Mouse (Mus musculus): ENCODE results near the gene St6galnac3. TPM values are rescaled to one million over a fixed set of nuclear protein-coding genes. Genes with fewer than 3 reads are reported as not detected.

St6galnac3 gene
- total and polyA plus RNA-seq, 2 experiments from 2014 or later, result 6.9 to 11.9 TPM

GRCm38 (mm10) chr3:153732749-153733148, 7.8 kb upstream of the St6galnac3 start:
- no peaks in the 10 kb centered on the region for H3K9me3 ChIP-seq (ENCODE audit: low read length)
- 0 out of 2 replicates have a peak, but pooled peaks cover 4% of the 10 kb centered on the region for H3K4me1 ChIP-seq (ENCODE audit: insufficient read depth, low read length)
- DNase-seq (ENCODE audit: low spot score) (no peak), ATAC-seq (ENCODE audit: low FRiP score) (no peak)
- no peaks in the 10 kb centered on the region for H3K36me3 ChIP-seq (ENCODE audit: insufficient read depth, low read length)
- H3K27me3 ChIP-seq (ENCODE audit: insufficient read depth, low read length), result no peaks in the 10 kb centered on the region
- no peak overlapping the region for H3K27ac ChIP-seq (ENCODE audit: low read depth, low read length)
- no peak overlapping the region for H3K4me3 ChIP-seq (ENCODE audit: low read depth, low read length)
- no peak overlapping the region for H3K9ac ChIP-seq (replicated peaks; ENCODE audit: low read length, poor library complexity, severe bottlenecking)
- H3K4me2 ChIP-seq (ENCODE audit: low read depth, low read length, poor library complexity, severe bottlenecking), result no peak overlapping the region
- no peak for TF ChIP-seq CTCF (IDR thresholded peaks at IDR 0.05)
- WGBS, result 26% methylated on average over 6 of the region's 6 CpGs

DNA sequence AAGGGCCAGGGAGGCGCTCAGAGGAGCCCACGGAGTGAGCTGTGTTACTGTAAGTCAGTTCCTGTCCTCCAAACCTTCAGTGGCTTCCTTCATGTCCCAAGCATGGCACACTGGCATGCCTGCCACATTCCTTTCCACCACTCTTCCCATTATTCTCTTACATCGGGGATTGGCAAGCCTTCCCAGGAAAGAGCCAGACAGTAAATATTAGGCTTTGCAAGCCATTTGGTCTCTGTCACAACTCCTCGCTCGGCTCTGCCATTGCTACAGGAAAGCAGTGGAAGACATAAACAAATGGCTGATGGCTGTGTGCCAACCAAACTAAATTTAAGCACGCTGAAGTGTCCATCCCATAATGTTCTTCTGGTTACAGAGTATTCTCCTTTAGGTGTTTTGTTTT, 7.1 kb upstream of the St6galnac3 start:
- H3K36me3 ChIP-seq (ENCODE audit: insufficient read depth, low read length), result no peaks in the 10 kb centered on the region
- WGBS, result 78% methylated on average over 6 of the region's 6 CpGs
- H3K4me1 ChIP-seq (ENCODE audit: insufficient read depth, low read length), result 0 out of 2 replicates have a peak, but pooled peaks cover 4% of the 10 kb centered on the region
- no peak for TF ChIP-seq CTCF (IDR thresholded peaks at IDR 0.05)
- no peaks in the 10 kb centered on the region for H3K27me3 ChIP-seq (ENCODE audit: insufficient read depth, low read length)
- no peak overlapping the region for H3K4me3 ChIP-seq (ENCODE audit: low read depth, low read length)
- DNase-seq (ENCODE audit: low spot score) (no peak), ATAC-seq (ENCODE audit: low FRiP score) (no peak)
- H3K9me3 ChIP-seq (ENCODE audit: low read length), result no peaks in the 10 kb centered on the region
- H3K9ac ChIP-seq (replicated peaks; ENCODE audit: low read length, poor library complexity, severe bottlenecking), result no peak overlapping the region
- H3K27ac ChIP-seq (ENCODE audit: low read depth, low read length), result no peak overlapping the region
- H3K4me2 ChIP-seq (ENCODE audit: low read depth, low read length, poor library complexity, severe bottlenecking), result no peak overlapping the region

DNA sequence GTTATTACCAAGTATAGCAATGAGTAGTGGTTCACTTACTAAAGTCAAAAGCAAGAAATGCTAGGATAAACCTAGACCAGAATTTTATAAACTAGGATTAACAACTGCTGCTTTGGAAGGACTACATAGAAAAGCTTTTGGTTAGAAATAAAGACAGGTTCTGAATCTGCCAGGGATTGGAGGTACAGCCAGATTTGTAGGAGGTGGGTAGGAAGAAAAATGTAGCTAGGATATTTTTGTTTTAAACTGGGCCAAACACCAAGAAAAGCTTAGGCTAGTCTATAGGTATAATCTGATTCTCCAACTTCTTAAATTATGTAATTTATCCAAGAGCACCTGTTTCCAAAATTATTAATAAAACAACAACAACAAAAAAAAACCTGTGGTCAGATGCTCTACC, 3.6 kb upstream of the St6galnac3 start:
- Histone ChIP-seq H3K27me3 (ENCODE audit: insufficient read depth, low read length) (no peaks in the 10 kb centered on the region), H3K36me3 (ENCODE audit: insufficient read depth, low read length) (no peaks in the 10 kb centered on the region), H3K27ac (ENCODE audit: low read depth, low read length) (no peak overlapping the region), H3K4me2 (ENCODE audit: low read depth, low read length, poor library complexity, severe bottlenecking) (no peak overlapping the region), H3K9ac (replicated peaks; ENCODE audit: low read length, poor library complexity, severe bottlenecking) (no peak overlapping the region), H3K9me3 (ENCODE audit: low read length) (no peaks in the 10 kb centered on the region), H3K4me1 (ENCODE audit: insufficient read depth, low read length) (peaks cover 7% of the 10 kb centered on the region; the same call in 1 of the 2 replicates), H3K4me3 (ENCODE audit: low read depth, low read length) (no peak overlapping the region)
- ATAC-seq (ENCODE audit: low FRiP score) (no peak), DNase-seq (ENCODE audit: low spot score) (no peak)
- no peak for TF ChIP-seq CTCF (IDR thresholded peaks at IDR 0.05)

- WGBS, result 82% methylated on average over 9 of the region's 9 CpGs
- H3K4me2 ChIP-seq (ENCODE audit: low read depth, low read length, poor library complexity, severe bottlenecking), result peak overlapping the region; percentile 80
- ATAC-seq (ENCODE audit: low FRiP score) (no peak), DNase-seq (ENCODE audit: low spot score) (no peak)
- H3K36me3 ChIP-seq (ENCODE audit: insufficient read depth, low read length), result no peaks in the 10 kb centered on the region
- H3K4me3 ChIP-seq (ENCODE audit: low read depth, low read length), result no peak overlapping the region
- H3K9me3 ChIP-seq (ENCODE audit: low read length), result no peaks in the 10 kb centered on the region
- no peak overlapping the region for H3K27ac ChIP-seq (ENCODE audit: low read depth, low read length)
- no peak overlapping the region for H3K9ac ChIP-seq (replicated peaks; ENCODE audit: low read length, poor library complexity, severe bottlenecking)
- no peak for TF ChIP-seq CTCF (IDR thresholded peaks at IDR 0.05)
- peaks cover 8% of the 10 kb centered on the region; the same call in 1 of the 2 replicates for H3K4me1 ChIP-seq (ENCODE audit: insufficient read depth, low read length)
- H3K27me3 ChIP-seq (ENCODE audit: insufficient read depth, low read length), result no peaks in the 10 kb centered on the region
Observed at GRCm38 (mm10) chr3:153723467-153724079, 1.4 kb downstream of the St6galnac3 start.

GRCm38 (mm10) chr3:153721525-153721924, 3.4 kb downstream of the St6galnac3 start:
- DNase-seq (ENCODE audit: low spot score) (no peak), ATAC-seq (ENCODE audit: low FRiP score) (no peak)
- no peak for TF ChIP-seq CTCF (IDR thresholded peaks at IDR 0.05)
- Histone ChIP-seq H3K36me3 (ENCODE audit: insufficient read depth, low read length) (no peaks in the 10 kb centered on the region), H3K27me3 (ENCODE audit: insufficient read depth, low read length) (no peaks in the 10 kb centered on the region), H3K9me3 (ENCODE audit: low read length) (no peaks in the 10 kb centered on the region), H3K4me2 (ENCODE audit: low read depth, low read length, poor library complexity, severe bottlenecking) (no peak overlapping the region), H3K4me1 (ENCODE audit: insufficient read depth, low read length) (peaks cover 8% of the 10 kb centered on the region; the same call in 1 of the 2 replicates), H3K9ac (replicated peaks; ENCODE audit: low read length, poor library complexity, severe bottlenecking) (no peak overlapping the region), H3K4me3 (ENCODE audit: low read depth, low read length) (no peak overlapping the region), H3K27ac (ENCODE audit: low read depth, low read length) (no peak overlapping the region)
- WGBS, result 91% methylated on average over 16 of the region's 16 CpGs

GRCm38 (mm10) chr3:153720922-153721321, 4.1 kb downstream of the St6galnac3 start:
- Histone ChIP-seq H3K4me2 (ENCODE audit: low read depth, low read length, poor library complexity, severe bottlenecking) (no peak overlapping the region), H3K27me3 (ENCODE audit: insufficient read depth, low read length) (no peaks in the 10 kb centered on the region), H3K36me3 (ENCODE audit: insufficient read depth, low read length) (no peaks in the 10 kb centered on the region), H3K4me1 (ENCODE audit: insufficient read depth, low read length) (peaks cover 8% of the 10 kb centered on the region; the same call in 1 of the 2 replicates), H3K9ac (replicated peaks; ENCODE audit: low read length, poor library complexity, severe bottlenecking) (no peak overlapping the region), H3K9me3 (ENCODE audit: low read length) (no peaks in the 10 kb centered on the region), H3K4me3 (ENCODE audit: low read depth, low read length) (no peak overlapping the region), H3K27ac (ENCODE audit: low read depth, low read length) (no peak overlapping the region)
- WGBS, result 85% methylated on average over 4 of the region's 4 CpGs
- DNase-seq (ENCODE audit: low spot score), result no peak
- ATAC-seq (ENCODE audit: low FRiP score), result no peak
- TF ChIP-seq CTCF (IDR thresholded peaks at IDR 0.05), result no peak

Data from midbrain, postnatal 0 days (tissue).